Mouse (Mus musculus) kidney, adult 2 months (tissue): ENCODE data around the gene Ccdc188.

ENCODE experiments used
- CTCF ChIP-seq: fragments of 200-500 bp; conservative IDR thresholded peaks from 2 replicates; pipeline ENCODE4 v1.5.1; 2011; ENCODE audit warnings: low read depth, mild to moderate bottlenecking, control low read depth, low read length, moderate library complexity, mixed read lengths; ENCODE audit not compliant: insufficient read depth, insufficient read length
- POLR2A ChIP-seq: fragments of 200-500 bp; IDR thresholded peaks from one replicate; pipeline ENCODE4 v1.6.1; 2011; ENCODE audit warnings: low read depth, low read length, control low read depth

- TF ChIP-seq POLR2A (no peak), CTCF (no peak)
Measured at GRCm38 (mm10) chr16:18231451-18231850, 13.8 kb downstream of the Ccdc188 start.
